ENCODE assay signal across 9 mouse cellular contexts in genomic region chr7:27675222-27675612, GRCm38 (mm10). TPM values are rescaled to one million over a fixed set of nuclear protein-coding genes. Genes with fewer than 3 reads are reported as not detected.
A peak's percentile ranks its signal among the peaks of the same experiment; 100 is the strongest.
DNase-seq lines count a peak whose midpoint lies in the region; ATAC-seq lines count a peak whose summit lies in the region.
"Had no signal": no experiment of that assay in that cellular context is flagged by ENCODE, and none has a peak within 500 bp of the region (broad histone marks: within the 10 kb centered on the region; RNA-seq: fewer than 3 reads in every experiment).

No protein-coding gene starts in this region.

- DNase-seq in embryo, embryonic 10.5 days (ENCODE audit: low spot score): peak; percentile 17
- no peak for DNase-seq in embryo, embryonic 10 days (ENCODE audit: low spot score)
- no peak for DNase-seq in neural tube, embryonic 11.5 days (ENCODE audit: low spot score)
- no peak for DNase-seq in neural tube, embryonic 10.5 days (ENCODE audit: extremely low spot score, low spot score)
- no peak for DNase-seq in cerebellum, adult 11 months
- DNase-seq in frontal cortex, adult 2 months (ENCODE audit: extremely low spot score in 1 of 2, low spot score in 1 of 2): no peak

- peaks cover 15% of the 10 kb centered on the region for H3K4me1 ChIP-seq in neural tube, embryonic 11.5 days (ENCODE audit: control insufficient read depth, insufficient read depth, low read length)
- H3K4me1 ChIP-seq in limb, embryonic 13.5 days: peaks cover 27% of the 10 kb centered on the region
- peaks cover 16% of the 10 kb centered on the region for H3K4me1 ChIP-seq in stomach, embryonic 14.5 days (ENCODE audit: control insufficient read depth, insufficient read depth, low read length)

- H3K4me3 ChIP-seq in neural tube, embryonic 11.5 days (ENCODE audit: low read depth, low read length): peak overlapping the region; percentile 59
- H3K4me3 ChIP-seq in limb, embryonic 13.5 days: peak overlapping the region; percentile 90
- peak overlapping the region; percentile 95; the same call in 1 of the 2 replicates for H3K4me3 ChIP-seq in stomach, embryonic 14.5 days (ENCODE audit: low read depth, low read length)

- no peak for ATAC-seq in neural tube, embryonic 11.5 days (ENCODE audit: insufficient read depth, low FRiP score, low TSS enrichment)
- no peak for ATAC-seq in limb, embryonic 13.5 days (ENCODE audit: low FRiP score, low read depth)
- no peak for ATAC-seq in stomach, embryonic 14.5 days (ENCODE audit: insufficient number of reproducible peaks, insufficient read depth, low FRiP score, low read depth)

- H3K36me3 ChIP-seq in neural tube, embryonic 11.5 days (ENCODE audit: control insufficient read depth, insufficient read depth, low read length): no peaks in the 10 kb centered on the region
- H3K36me3 ChIP-seq in limb, embryonic 13.5 days: peaks cover 15% of the 10 kb centered on the region
- no peaks in the 10 kb centered on the region for H3K36me3 ChIP-seq in stomach, embryonic 14.5 days (ENCODE audit: control insufficient read depth, insufficient read depth, low read length)

- 39% methylated on average over 14 of the region's 14 CpGs for WGBS in neural tube, embryonic 11.5 days
- WGBS in limb, embryonic 13.5 days: 31% methylated on average over 14 of the region's 14 CpGs
- WGBS in stomach, embryonic 14.5 days: 31% methylated on average over 14 of the region's 14 CpGs

- no peak overlapping the region for H3K27ac ChIP-seq in neural tube, embryonic 11.5 days (ENCODE audit: low read depth, low read length)
- H3K27ac ChIP-seq in limb, embryonic 13.5 days: 0 out of 2 replicates have a peak overlapping the region, but pooled peaks have one; percentile 82
- H3K27ac ChIP-seq in stomach, embryonic 14.5 days (ENCODE audit: low read length): no peak overlapping the region

- no peaks in the 10 kb centered on the region for H3K9me3 ChIP-seq in neural tube, embryonic 11.5 days (ENCODE audit: control insufficient read depth, low read length)
- H3K9me3 ChIP-seq in limb, embryonic 13.5 days: no peaks in the 10 kb centered on the region
- H3K9me3 ChIP-seq in stomach, embryonic 14.5 days (ENCODE audit: control insufficient read depth, low read depth, low read length): no peaks in the 10 kb centered on the region

- peak overlapping the region; percentile 81 for H3K4me2 ChIP-seq in neural tube, embryonic 11.5 days (ENCODE audit: low read depth)
- peak overlapping the region; percentile 99 for H3K4me2 ChIP-seq in limb, embryonic 13.5 days (replicated peaks)
- peak overlapping the region; percentile 99 for H3K4me2 ChIP-seq in stomach, embryonic 14.5 days (replicated peaks; ENCODE audit: low read depth, low read length)

- no peak overlapping the region for H3K9ac ChIP-seq in neural tube, embryonic 11.5 days (ENCODE audit: low read length)
- H3K9ac ChIP-seq in limb, embryonic 13.5 days: no peak overlapping the region
- H3K9ac ChIP-seq in stomach, embryonic 14.5 days (replicated peaks; ENCODE audit: low read depth, low read length): no peak overlapping the region

- no peaks in the 10 kb centered on the region for H3K27me3 ChIP-seq in neural tube, embryonic 11.5 days (ENCODE audit: control insufficient read depth, insufficient read depth, low read length)
- no peaks in the 10 kb centered on the region for H3K27me3 ChIP-seq in limb, embryonic 13.5 days
- no peaks in the 10 kb centered on the region for H3K27me3 ChIP-seq in stomach, embryonic 14.5 days (ENCODE audit: control insufficient read depth, insufficient read depth, low read length)

RNA-seq across cellular contexts. Expression of gene Map3k10, which starts 0.8 kb away (rescaled TPM):
- polyA plus RNA-seq in neural tube, embryonic 11.5 days (2014; fragmentation: Nextera tagmentation; extraction: Ambion mirVana): 9.0 and 12.5 TPM in 2 replicates
- polyA plus RNA-seq in limb, embryonic 13.5 days (2015; fragmentation: Nextera tagmentation; extraction: Ambion mirVana): 8.2 and 8.8 TPM in 2 replicates
- polyA plus RNA-seq in stomach, embryonic 14.5 days (2014; fragmentation: Nextera tagmentation; extraction: Ambion mirVana): 4.5 and 9.2 TPM in 2 replicates
- polyA plus RNA-seq in frontal cortex, adult 2 months (2012; rRNA removed): 145 and 150 TPM in 2 replicates

RNA-seq across cellular contexts. Expression of gene Zfp607b, which starts 13.9 kb away (rescaled TPM):
- 5.0 and 6.1 TPM in 2 replicates for polyA plus RNA-seq in neural tube, embryonic 11.5 days (2014; fragmentation: Nextera tagmentation; extraction: Ambion mirVana)
- polyA plus RNA-seq in limb, embryonic 13.5 days (2015; fragmentation: Nextera tagmentation; extraction: Ambion mirVana): 4.9 and 6.3 TPM in 2 replicates
- 2.9 and 3.3 TPM in 2 replicates for polyA plus RNA-seq in stomach, embryonic 14.5 days (2014; fragmentation: Nextera tagmentation; extraction: Ambion mirVana)
- 7.2 and 8.2 TPM in 2 replicates for polyA plus RNA-seq in frontal cortex, adult 2 months (2012; rRNA removed)

RNA-seq across cellular contexts. Expression of gene Ttc9b, which starts 21.5 kb away (rescaled TPM):
- polyA plus RNA-seq in neural tube, embryonic 11.5 days (2014; fragmentation: Nextera tagmentation; extraction: Ambion mirVana): 10.2 and 11.2 TPM in 2 replicates
- polyA plus RNA-seq in limb, embryonic 13.5 days (2015; fragmentation: Nextera tagmentation; extraction: Ambion mirVana): 0.10 TPM in 1 of 2 replicates, not detected in the other
- polyA plus RNA-seq in stomach, embryonic 14.5 days (2014; fragmentation: Nextera tagmentation; extraction: Ambion mirVana): 2.6 and 3.7 TPM in 2 replicates
- 139 and 148 TPM in 2 replicates for polyA plus RNA-seq in frontal cortex, adult 2 months (2012; rRNA removed)
- polyA plus RNA-seq: spleen, adult 2 months had no signal

RNA-seq across cellular contexts. Expression of gene Zfp60, which starts 56.0 kb away (rescaled TPM):
- polyA plus RNA-seq in neural tube, embryonic 11.5 days (2014; fragmentation: Nextera tagmentation; extraction: Ambion mirVana): 83.7 and 84.7 TPM in 2 replicates
- 47.5 TPM in 2 replicates for polyA plus RNA-seq in limb, embryonic 13.5 days (2015; fragmentation: Nextera tagmentation; extraction: Ambion mirVana)
- polyA plus RNA-seq in stomach, embryonic 14.5 days (2014; fragmentation: Nextera tagmentation; extraction: Ambion mirVana): 36.9 and 37.2 TPM in 2 replicates
- 17.6 and 19.6 TPM in 2 replicates for polyA plus RNA-seq in frontal cortex, adult 2 months (2012; rRNA removed)

Comparison
In these comparisons a context has a peak if more than half of its experiments do, and no peak if none do; other contexts are left out.
1. RNA of gene Map3k10, which starts 0.8 kb away (polyA plus RNA-seq): 145 to 150 TPM in frontal cortex, adult 2 months; 9.0 to 12.5 TPM in neural tube, embryonic 11.5 days, 8.2 to 8.8 TPM in limb, embryonic 13.5 days and 4.5 to 9.2 TPM in stomach, embryonic 14.5 days; every median in the first group is over 10 times any median in the second.
2. RNA of gene Ttc9b, which starts 21.5 kb away (polyA plus RNA-seq): 139 to 148 TPM in frontal cortex, adult 2 months; 10.2 to 11.2 TPM in neural tube, embryonic 11.5 days, 2.6 to 3.7 TPM in stomach, embryonic 14.5 days and 0.10 TPM in limb, embryonic 13.5 days; every median in the first group is over 10 times any median in the second.
3. Peak in every context shown above with its lines, with median percentiles within 50 percentile points of each other: H3K4me2 ChIP-seq and H3K4me3 ChIP-seq.